Mouse (Mus musculus): Measurements from ENCODE around the gene Pnmal1. TPM values are rescaled to one million over a fixed set of nuclear protein-coding genes. Genes with fewer than 3 reads are reported as not detected.
A peak's percentile ranks its signal among the peaks of the same experiment; 100 is the strongest.

The Pnmal1 gene
- polyA plus RNA-seq, 1 experiment = not detected

DNA sequence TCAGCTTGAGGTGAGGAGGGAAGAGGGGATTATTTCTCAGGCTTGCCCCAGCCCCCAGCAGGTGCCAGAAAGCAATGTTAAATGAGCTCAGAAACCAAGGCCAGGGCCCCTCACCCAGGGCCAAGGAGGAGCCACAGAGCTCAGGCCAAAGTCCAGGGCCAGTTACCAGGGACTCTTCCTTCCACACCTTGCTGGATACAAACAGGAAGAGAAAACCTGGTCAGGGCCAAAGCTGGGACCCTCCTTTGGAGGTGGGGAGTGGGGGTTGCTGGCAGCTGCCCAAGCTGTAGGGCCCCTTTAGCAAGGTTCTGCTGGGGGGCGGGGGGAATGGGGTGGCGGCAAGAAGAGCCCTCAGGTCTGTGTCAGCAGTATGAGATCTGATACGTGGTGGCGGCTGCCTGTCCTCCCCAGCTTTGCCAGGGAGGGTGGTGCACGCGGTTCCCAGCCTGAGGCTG is 37.6 kb upstream of the Pnmal1 start:
- no peak for TF ChIP-seq FOSL1 (IDR thresholded peaks at IDR 0.05; ENCODE audit: insufficient read depth, low read length, poor library complexity, severe bottlenecking)
- TF ChIP-seq USF1 (IDR thresholded peaks at IDR 0.05; ENCODE audit: low read depth) = no peak
- peaks cover 46% of the 10 kb centered on the region for H3K79me2 ChIP-seq (ENCODE audit: control insufficient read depth, insufficient read depth)
- H3K4me3 ChIP-seq (ENCODE audit: insufficient read depth, poor library complexity, severe bottlenecking) = no peak overlapping the region
- H3ac ChIP-seq (ENCODE audit: control insufficient read depth, insufficient read length, low read depth) = no peak overlapping the region
- H3K27me3 ChIP-seq (ENCODE audit: control insufficient read depth, insufficient read depth, insufficient read length) = no peaks in the 10 kb centered on the region
- H3K36me3 ChIP-seq (ENCODE audit: control insufficient read depth, insufficient read depth) = peaks cover 23% of the 10 kb centered on the region
- peaks cover 32% of the 10 kb centered on the region for H3K79me3 ChIP-seq (ENCODE audit: low read depth)

- no peak for TF ChIP-seq FOSL1 (IDR thresholded peaks at IDR 0.05; ENCODE audit: insufficient read depth, low read length, poor library complexity, severe bottlenecking)
- Histone ChIP-seq H3ac (ENCODE audit: control insufficient read depth, insufficient read length, low read depth) (peak overlapping the region; percentile 86), H3K4me3 (ENCODE audit: insufficient read depth, poor library complexity, severe bottlenecking) (peak overlapping the region; percentile 90), H3K79me3 (ENCODE audit: low read depth) (peaks cover 32% of the 10 kb centered on the region), H3K27me3 (ENCODE audit: control insufficient read depth, insufficient read depth, insufficient read length) (no peaks in the 10 kb centered on the region), H3K36me3 (ENCODE audit: control insufficient read depth, insufficient read depth) (peaks cover 18% of the 10 kb centered on the region), H3K79me2 (ENCODE audit: control insufficient read depth, insufficient read depth) (peaks cover 46% of the 10 kb centered on the region)
Observed at GRCm38 (mm10) chr7:16922360-16922973, 37.0 kb upstream of the Pnmal1 start.

DNA sequence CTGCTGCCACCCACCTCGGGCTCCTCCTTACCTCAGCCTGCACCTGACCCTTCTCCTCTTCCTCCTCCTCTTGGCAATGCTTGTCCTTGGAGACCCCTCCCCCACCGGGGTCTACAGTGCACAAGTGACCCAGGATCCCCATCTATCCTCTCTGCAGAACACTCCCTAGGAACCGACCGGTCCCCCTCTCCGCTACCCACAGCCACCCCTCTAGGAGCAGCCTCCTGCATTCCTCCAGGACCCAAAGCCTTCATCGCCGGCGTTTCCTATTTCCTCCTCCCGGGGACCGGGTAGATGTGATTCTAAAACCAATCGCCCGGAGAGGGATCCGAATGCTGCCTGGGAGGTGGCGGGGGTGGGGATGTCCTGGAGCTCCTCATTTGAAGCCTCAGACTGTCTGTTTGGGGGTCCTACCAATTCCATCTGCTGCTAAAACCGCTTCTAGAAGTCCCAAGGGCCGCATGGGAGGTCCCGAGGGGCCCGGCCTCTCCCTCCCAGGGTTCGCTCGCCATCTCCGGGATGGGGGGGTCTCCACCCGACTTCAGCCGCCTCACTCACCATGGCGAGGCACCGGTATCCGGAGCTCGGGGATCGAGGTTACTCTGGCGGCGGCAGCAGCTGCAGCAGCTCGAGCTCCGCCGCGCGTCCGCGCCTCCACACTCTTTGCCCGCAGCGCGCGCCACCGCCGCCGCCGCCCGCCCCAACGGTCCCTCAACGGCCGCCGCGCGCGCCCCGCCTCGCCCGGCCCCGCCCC is 36.0 kb upstream of the Pnmal1 start:
- peaks cover 8% of the 10 kb centered on the region for H3K36me3 ChIP-seq (ENCODE audit: control insufficient read depth, insufficient read depth)
- peaks cover 46% of the 10 kb centered on the region for H3K79me2 ChIP-seq (ENCODE audit: control insufficient read depth, insufficient read depth)
- H3K79me3 ChIP-seq (ENCODE audit: low read depth) = peaks cover 30% of the 10 kb centered on the region
- H3ac ChIP-seq (ENCODE audit: control insufficient read depth, insufficient read length, low read depth) = peak overlapping the region; percentile 86
- H3K27me3 ChIP-seq (ENCODE audit: control insufficient read depth, insufficient read depth, insufficient read length) = no peaks in the 10 kb centered on the region
- TF ChIP-seq MAX (IDR thresholded peaks at IDR 0.05) (no peak), USF1 (IDR thresholded peaks at IDR 0.05; ENCODE audit: low read depth) (no peak), CTCF (IDR thresholded peaks at IDR 0.05; ENCODE audit: control insufficient read depth, insufficient read depth, insufficient read length) (no peak), FOSL1 (IDR thresholded peaks at IDR 0.05; ENCODE audit: insufficient read depth, low read length, poor library complexity, severe bottlenecking) (no peak), CEBPB (IDR thresholded peaks at IDR 0.05; ENCODE audit: low read depth) (no peak), MYOD1 (IDR thresholded peaks at IDR 0.05; ENCODE audit: control insufficient read depth, insufficient read length, low read depth) (no peak), MYOG (IDR thresholded peaks at IDR 0.05; ENCODE audit: control insufficient read depth, extremely low read depth, insufficient read length) (no peak)
- H3K4me3 ChIP-seq (ENCODE audit: insufficient read depth, poor library complexity, severe bottlenecking) = peak overlapping the region; percentile 90

GRCm38 (mm10) chr7:16924037-16924834 is 35.2 kb upstream of the Pnmal1 start, which contains the start of gene Calm3:
Calm3 (minus strand) TSS chr7:16924114.
- Histone ChIP-seq H3ac (ENCODE audit: control insufficient read depth, insufficient read length, low read depth) (peak within 1 kb of the TSS; percentile 86), H3K79me3 (ENCODE audit: low read depth) (peaks cover 30% of the 10 kb centered on the region), H3K27me3 (ENCODE audit: control insufficient read depth, insufficient read depth, insufficient read length) (no peaks in the 10 kb centered on the region), H3K4me3 (ENCODE audit: insufficient read depth, poor library complexity, severe bottlenecking) (peak within 1 kb of the TSS; percentile 90), H3K79me2 (ENCODE audit: control insufficient read depth, insufficient read depth) (peaks cover 45% of the 10 kb centered on the region), H3K36me3 (ENCODE audit: control insufficient read depth, insufficient read depth) (peaks cover 4% of the 10 kb centered on the region)
- TF ChIP-seq USF1 (IDR thresholded peaks at IDR 0.05; ENCODE audit: low read depth) (no peak), MAX (IDR thresholded peaks at IDR 0.05) (peak; percentile 87)

- Histone ChIP-seq H3K27me3 (ENCODE audit: control insufficient read depth, insufficient read depth, insufficient read length) (no peaks in the 10 kb centered on the region), H3K36me3 (ENCODE audit: control insufficient read depth, insufficient read depth) (no peaks in the 10 kb centered on the region), H3K4me3 (ENCODE audit: insufficient read depth, poor library complexity, severe bottlenecking) (no peak overlapping the region), H3ac (ENCODE audit: control insufficient read depth, insufficient read length, low read depth) (no peak overlapping the region), H3K79me2 (ENCODE audit: control insufficient read depth, insufficient read depth) (peaks cover 4% of the 10 kb centered on the region), H3K79me3 (ENCODE audit: low read depth) (peaks cover under 1% of the 10 kb centered on the region)
- TF ChIP-seq FOSL1 (IDR thresholded peaks at IDR 0.05; ENCODE audit: insufficient read depth, low read length, poor library complexity, severe bottlenecking) (no peak), CTCF (IDR thresholded peaks at IDR 0.05; ENCODE audit: control insufficient read depth, insufficient read depth, insufficient read length) (no peak)
Observed at GRCm38 (mm10) chr7:16928341-16928740, 31.1 kb upstream of the Pnmal1 start.

GRCm38 (mm10) chr7:16930850-16931249 is 28.6 kb upstream of the Pnmal1 start:
- H3K79me3 ChIP-seq (ENCODE audit: low read depth) = no peaks in the 10 kb centered on the region
- no peak overlapping the region for H3K4me3 ChIP-seq (ENCODE audit: insufficient read depth, poor library complexity, severe bottlenecking)
- no peaks in the 10 kb centered on the region for H3K27me3 ChIP-seq (ENCODE audit: control insufficient read depth, insufficient read depth, insufficient read length)
- no peak for TF ChIP-seq MAX (IDR thresholded peaks at IDR 0.05)
- no peak for TF ChIP-seq FOSL1 (IDR thresholded peaks at IDR 0.05; ENCODE audit: insufficient read depth, low read length, poor library complexity, severe bottlenecking)
- TF ChIP-seq CEBPB (IDR thresholded peaks at IDR 0.05; ENCODE audit: low read depth) = no peak
- TF ChIP-seq USF1 (IDR thresholded peaks at IDR 0.05; ENCODE audit: low read depth) = no peak
- TF ChIP-seq MYOD1 (IDR thresholded peaks at IDR 0.05; ENCODE audit: control insufficient read depth, insufficient read length, low read depth) = no peak
- TF ChIP-seq MYOG (IDR thresholded peaks at IDR 0.05; ENCODE audit: control insufficient read depth, extremely low read depth, insufficient read length) = no peak
- no peaks in the 10 kb centered on the region for H3K79me2 ChIP-seq (ENCODE audit: control insufficient read depth, insufficient read depth)
- H3K36me3 ChIP-seq (ENCODE audit: control insufficient read depth, insufficient read depth) = no peaks in the 10 kb centered on the region
- no peak overlapping the region for H3ac ChIP-seq (ENCODE audit: control insufficient read depth, insufficient read length, low read depth)

Data from C2C12 (cell line).